Mouse (Mus musculus) kidney, embryonic 16.5 days (tissue): ENCODE results near the gene Ranbp2. TPM values are rescaled to one million over a fixed set of nuclear protein-coding genes. Genes with fewer than 3 reads are reported as not detected.

Experiments
- ATAC-seq: fragments of 200-750 bp; cut with Nextera tagmentation; 2 replicates; pipeline ENCODE4 v1.8.0; 2017; ENCODE audit warnings: moderate TSS enrichment; ENCODE audit not compliant: low FRiP score, low TSS enrichment
- H3K27ac ChIP-seq: fragments of 300-500 bp; sonication (generic); 2 replicates; pipeline ENCODE4 v1.5.1; 2014; ENCODE audit warnings: low read length
- H3K27me3 ChIP-seq: fragments of 300-500 bp; sonication (generic); 2 replicates; pipeline ENCODE4 v1.6.1; 2014; ENCODE audit warnings: low read length, control low read depth, mixed read lengths; ENCODE audit not compliant: insufficient read depth
- H3K36me3 ChIP-seq: fragments of 300-500 bp; sonication (generic); 2 replicates; pipeline ENCODE4 v1.6.1; 2014; ENCODE audit warnings: low read length, control low read depth, mixed read lengths; ENCODE audit not compliant: insufficient read depth
- H3K4me1 ChIP-seq: fragments of 300-500 bp; sonication (generic); 2 replicates; pipeline ENCODE4 v1.6.1; 2014; ENCODE audit warnings: low read length, control low read depth, mixed read lengths; ENCODE audit not compliant: insufficient read depth
- H3K4me2 ChIP-seq: fragments of 300-500 bp; sonication (generic); replicated peaks from 2 replicates; pipeline ENCODE4 v1.6.1; 2014; ENCODE audit warnings: low read depth, low read length
- H3K4me3 ChIP-seq: fragments of 300-500 bp; sonication (generic); 2 replicates; pipeline ENCODE4 v1.5.1; 2014; ENCODE audit warnings: mild to moderate bottlenecking, low read length
- H3K9ac ChIP-seq: fragments of 300-500 bp; sonication (generic); replicated peaks from 2 replicates; pipeline ENCODE4 v1.6.1; 2014; ENCODE audit warnings: low read length
- H3K9me3 ChIP-seq: fragments of 300-500 bp; sonication (generic); 2 replicates; pipeline ENCODE4 v1.6.1; 2016; ENCODE audit warnings: low read length, control low read depth
- WGBS: fragments of 180-500 bp; shearing (Covaris S2); extraction: QIAGEN DNeasy Blood & Tissue Kit; methylation state at CpG from one replicate; pipeline ENCODE4 v1.1.7; 2014; 5-methylcytosine and 5-hydroxymethylcytosine counted together
- polyA plus RNA-seq: library from polyadenylated mRNA; unstranded; fragments of >200 nt; fragmentation: Nextera tagmentation; extraction: Ambion mirVana; gene quantifications from 2 replicates; pipeline ENCODE4 v1.2.1, GENCODE M21; 2015

The Ranbp2 gene
- 20.0 and 20.7 TPM in 2 replicates for polyA plus RNA-seq

DNA sequence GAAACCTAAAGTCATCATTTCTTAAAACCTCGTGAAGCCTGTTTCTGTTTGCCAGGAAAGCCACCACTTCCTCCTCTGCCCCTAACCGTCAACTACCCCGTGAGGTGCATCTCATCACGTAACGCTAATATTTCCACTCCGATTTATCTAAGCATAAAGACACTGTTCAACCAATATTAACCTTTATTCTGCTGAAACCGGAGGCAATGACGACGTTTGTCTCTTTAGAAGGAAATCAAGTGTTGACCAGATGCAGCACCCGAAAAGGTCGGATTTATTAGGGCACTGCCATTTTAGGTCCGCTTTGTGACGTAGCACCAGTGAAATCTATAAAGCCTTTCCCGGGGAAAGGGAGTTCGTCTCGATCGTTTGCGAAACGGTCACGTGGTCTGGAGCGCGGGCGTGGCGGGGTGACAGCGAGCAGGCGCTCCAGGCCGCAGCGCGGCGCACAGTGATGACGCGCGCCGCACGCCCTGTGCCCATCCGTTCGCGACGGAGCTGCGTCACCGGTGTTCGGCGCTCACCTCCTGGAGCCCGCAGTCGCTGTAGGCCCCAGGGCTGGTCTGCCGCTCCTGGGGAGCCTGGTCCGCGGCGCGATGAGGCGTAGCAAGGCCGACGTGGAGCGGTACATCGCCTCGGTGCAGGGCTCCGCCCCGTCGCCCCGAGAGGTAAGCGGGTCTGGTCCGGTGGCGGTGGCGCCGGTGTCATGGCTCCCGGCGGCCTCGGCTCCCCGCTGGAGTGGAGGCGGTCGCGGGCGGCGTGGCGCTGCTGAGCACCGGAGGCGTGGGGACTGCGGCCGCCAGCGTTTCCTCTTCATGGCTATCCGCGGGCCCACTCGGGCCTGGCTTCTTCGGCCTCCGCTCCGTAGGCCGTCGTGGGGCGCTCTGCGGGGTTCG lies at the start of gene Ranbp2:
Ranbp2 (plus strand) TSS at position 537 of the 896 bp plus-strand sequence.
- H3K27ac ChIP-seq = peak within 1 kb of the TSS; percentile 95
- peak within 1 kb of the TSS; percentile 99 for H3K9ac ChIP-seq
- peak within 1 kb of the TSS; percentile 70 for H3K4me2 ChIP-seq
- H3K36me3 ChIP-seq = no peaks in the 10 kb centered on the region
- H3K27me3 ChIP-seq = no peaks in the 10 kb centered on the region
- WGBS = under 1% methylated on average over 86 of the region's 91 CpGs
- H3K4me3 ChIP-seq = peak within 1 kb of the TSS; percentile 99
- no peaks in the 10 kb centered on the region for H3K9me3 ChIP-seq
- H3K4me1 ChIP-seq = peaks cover 13% of the 10 kb centered on the region; the same call in 1 of the 2 replicates
- peak; percentile 99 for ATAC-seq

DNA sequence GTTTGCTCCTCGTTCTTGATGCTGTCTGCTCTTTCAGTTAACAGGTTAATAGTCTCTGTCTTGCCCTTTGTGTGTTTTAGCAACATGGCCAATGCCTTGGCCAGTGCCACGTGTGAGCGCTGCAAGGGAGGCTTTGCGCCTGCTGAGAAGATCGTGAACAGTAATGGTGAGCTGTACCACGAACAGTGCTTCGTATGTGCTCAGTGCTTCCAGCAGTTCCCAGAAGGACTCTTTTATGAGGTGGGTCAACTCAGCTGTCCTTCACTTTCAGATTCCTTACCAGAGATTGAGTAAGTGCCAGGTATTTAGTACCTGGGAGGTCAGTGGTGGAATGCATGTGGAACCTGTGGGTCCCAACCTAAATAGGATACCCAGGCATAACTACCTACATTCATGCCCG lies 47.8 kb upstream of the Ranbp2 start:
- H3K4me1 ChIP-seq = peaks cover 9% of the 10 kb centered on the region
- H3K27me3 ChIP-seq = no peaks in the 10 kb centered on the region
- H3K36me3 ChIP-seq = peaks cover 18% of the 10 kb centered on the region
- H3K4me2 ChIP-seq = no peak overlapping the region
- H3K9ac ChIP-seq = no peak overlapping the region
- H3K27ac ChIP-seq = no peak overlapping the region
- no peaks in the 10 kb centered on the region for H3K9me3 ChIP-seq
- no peak for ATAC-seq
- H3K4me3 ChIP-seq = no peak overlapping the region
- WGBS = 87% methylated on average over 8 of the region's 8 CpGs

DNA sequence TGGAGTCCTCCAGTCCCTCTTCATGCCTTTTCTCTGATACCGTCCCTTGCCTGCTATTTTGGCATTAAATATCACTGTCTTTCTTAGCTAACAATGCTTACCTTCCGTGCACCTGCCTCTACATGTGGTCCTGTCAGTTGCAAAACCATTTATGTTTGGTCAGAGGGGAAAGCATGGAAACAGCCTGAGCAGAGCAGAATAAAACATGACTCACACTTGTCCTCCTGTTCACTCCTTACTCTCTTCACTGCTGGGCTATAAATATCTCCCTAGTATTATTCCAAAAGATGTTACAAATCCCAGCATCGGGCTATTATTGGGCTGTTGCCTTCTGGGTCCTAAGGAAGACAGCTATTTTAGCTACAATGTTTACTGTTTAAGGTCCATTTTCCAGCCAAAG lies 44.9 kb upstream of the Ranbp2 start:
- Histone ChIP-seq H3K36me3 (peaks cover 29% of the 10 kb centered on the region), H3K4me1 (peaks cover 12% of the 10 kb centered on the region), H3K9ac (no peak overlapping the region), H3K9me3 (no peaks in the 10 kb centered on the region), H3K27ac (no peak overlapping the region), H3K4me3 (no peak overlapping the region), H3K4me2 (no peak overlapping the region), H3K27me3 (no peaks in the 10 kb centered on the region)
- no peak for ATAC-seq
- 77% methylated on average over 3 of the region's 3 CpGs for WGBS

DNA sequence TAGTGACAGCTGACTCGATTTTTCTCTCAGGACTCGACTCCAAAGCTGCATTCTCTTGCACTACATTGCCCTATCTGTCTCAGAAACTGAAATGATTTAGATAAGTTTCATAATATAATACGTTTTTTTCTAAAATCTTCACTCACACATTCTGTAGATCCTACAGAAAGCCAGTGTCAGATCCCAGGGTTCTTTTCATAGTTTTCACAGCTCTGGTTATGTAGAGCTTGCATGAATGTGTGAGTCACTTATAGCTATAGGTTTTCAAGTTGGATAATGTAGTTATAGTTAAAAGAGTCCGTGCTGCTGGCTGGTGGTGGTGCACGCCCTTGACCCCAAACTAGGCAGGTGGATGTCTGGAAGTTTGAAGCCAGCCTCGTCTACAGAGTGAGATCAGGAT lies 42.1 kb upstream of the Ranbp2 start:
- peak overlapping the region; percentile 91 for H3K27ac ChIP-seq
- H3K4me2 ChIP-seq = no peak overlapping the region
- 76% methylated on average over 6 of the region's 6 CpGs for whole genome bisulfite sequencing
- no peak overlapping the region for H3K4me3 ChIP-seq
- no peaks in the 10 kb centered on the region for H3K27me3 ChIP-seq
- no peaks in the 10 kb centered on the region for H3K9me3 ChIP-seq
- no peak overlapping the region for H3K9ac ChIP-seq
- H3K36me3 ChIP-seq = peaks cover 37% of the 10 kb centered on the region
- ATAC-seq = no peak
- peaks cover 12% of the 10 kb centered on the region for H3K4me1 ChIP-seq

DNA sequence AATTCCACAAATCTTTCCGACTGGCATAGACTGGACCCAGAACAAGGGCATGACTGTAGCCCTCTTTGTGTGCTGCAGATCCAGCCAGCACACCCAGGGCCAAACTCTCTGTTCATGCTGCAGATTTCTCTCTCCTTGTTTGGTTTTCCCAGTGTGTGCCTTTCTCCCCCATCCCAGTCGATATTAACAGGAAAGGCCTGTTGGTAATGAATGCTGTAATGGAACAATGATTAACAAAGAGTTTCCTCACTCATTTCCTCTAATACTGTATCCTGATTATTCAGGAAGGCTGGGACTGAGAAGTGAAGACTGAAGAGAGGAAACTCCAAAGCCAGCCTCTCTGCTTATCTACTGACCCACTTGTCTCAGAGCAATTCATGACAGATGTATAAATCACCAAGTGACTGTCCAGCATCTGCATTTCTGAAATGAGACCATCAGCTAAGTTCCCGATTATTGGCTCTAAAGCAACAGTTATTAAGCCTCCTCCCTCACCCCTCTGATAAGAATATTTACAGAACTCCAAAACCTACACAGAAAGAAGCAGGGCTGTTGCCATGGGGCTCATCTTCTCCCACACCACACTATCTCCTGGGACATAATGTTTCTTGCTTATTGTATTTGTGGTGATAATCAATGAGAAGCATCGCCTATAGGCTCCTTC lies 41.3 kb upstream of the Ranbp2 start:
- Histone ChIP-seq H3K4me2 (0 out of 2 replicates have a peak overlapping the region, but pooled peaks have one; percentile 12), H3K9me3 (no peaks in the 10 kb centered on the region), H3K36me3 (peaks cover 45% of the 10 kb centered on the region), H3K4me1 (peaks cover 12% of the 10 kb centered on the region), H3K27me3 (no peaks in the 10 kb centered on the region), H3K27ac (peak overlapping the region; percentile 91), H3K9ac (peak overlapping the region; percentile 41; the same call in 1 of the 2 replicates), H3K4me3 (no peak overlapping the region)
- 61% methylated on average over 4 of the region's 4 CpGs for WGBS
- ATAC-seq = peak; percentile 82

DNA sequence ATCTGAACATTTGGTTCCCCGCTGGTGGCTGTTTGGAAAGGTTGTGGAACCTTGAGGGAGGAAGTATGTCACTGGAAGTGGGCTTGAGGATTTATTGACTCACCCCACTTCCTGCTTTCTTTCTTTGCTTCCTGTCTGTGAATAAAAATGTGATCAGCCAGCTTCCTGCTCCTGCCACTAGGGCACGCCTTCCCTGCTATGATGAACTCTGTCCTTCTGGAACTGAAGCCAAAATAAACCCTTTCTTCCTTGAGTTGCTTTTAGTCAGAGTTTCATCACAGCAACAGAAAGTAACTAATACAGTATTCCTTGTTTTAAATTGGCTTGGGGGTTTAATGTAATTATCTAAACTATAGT lies 40.8 kb upstream of the Ranbp2 start:
- H3K4me2 ChIP-seq = 0 out of 2 replicates have a peak overlapping the region, but pooled peaks have one; percentile 12
- H3K4me1 ChIP-seq = peaks cover 12% of the 10 kb centered on the region
- WGBS = 65% methylated on average over 2 of the region's 2 CpGs
- ATAC-seq = peak; percentile 51; the same call in 1 of the 2 replicates
- peak overlapping the region; percentile 91 for H3K27ac ChIP-seq
- H3K36me3 ChIP-seq = peaks cover 47% of the 10 kb centered on the region
- no peaks in the 10 kb centered on the region for H3K9me3 ChIP-seq
- H3K4me3 ChIP-seq = no peak overlapping the region
- H3K27me3 ChIP-seq = no peaks in the 10 kb centered on the region
- H3K9ac ChIP-seq = no peak overlapping the region

DNA sequence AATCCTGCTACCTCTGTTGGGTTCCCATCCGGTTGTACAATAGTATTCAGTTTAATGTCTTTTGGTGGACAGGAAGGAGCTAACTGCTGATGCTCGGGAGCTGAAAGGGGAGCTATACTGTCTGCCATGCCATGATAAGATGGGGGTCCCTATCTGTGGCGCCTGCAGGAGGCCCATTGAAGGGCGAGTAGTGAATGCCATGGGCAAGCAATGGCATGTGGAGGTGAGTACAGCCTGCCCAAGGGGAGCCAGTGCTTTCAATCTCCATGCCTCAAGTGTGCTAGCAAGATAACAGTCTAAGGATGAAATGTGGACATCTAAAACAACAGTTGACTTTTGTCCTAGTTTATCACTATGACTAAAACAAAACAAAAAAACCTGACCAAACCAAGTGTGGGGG lies 34.4 kb upstream of the Ranbp2 start:
- no peak for ATAC-seq
- Histone ChIP-seq H3K27me3 (no peaks in the 10 kb centered on the region), H3K4me3 (no peak overlapping the region), H3K4me1 (no peaks in the 10 kb centered on the region), H3K4me2 (no peak overlapping the region), H3K36me3 (peaks cover 59% of the 10 kb centered on the region), H3K27ac (no peak overlapping the region), H3K9ac (no peak overlapping the region), H3K9me3 (no peaks in the 10 kb centered on the region)
- 89% methylated on average over 4 of the region's 4 CpGs for WGBS

DNA sequence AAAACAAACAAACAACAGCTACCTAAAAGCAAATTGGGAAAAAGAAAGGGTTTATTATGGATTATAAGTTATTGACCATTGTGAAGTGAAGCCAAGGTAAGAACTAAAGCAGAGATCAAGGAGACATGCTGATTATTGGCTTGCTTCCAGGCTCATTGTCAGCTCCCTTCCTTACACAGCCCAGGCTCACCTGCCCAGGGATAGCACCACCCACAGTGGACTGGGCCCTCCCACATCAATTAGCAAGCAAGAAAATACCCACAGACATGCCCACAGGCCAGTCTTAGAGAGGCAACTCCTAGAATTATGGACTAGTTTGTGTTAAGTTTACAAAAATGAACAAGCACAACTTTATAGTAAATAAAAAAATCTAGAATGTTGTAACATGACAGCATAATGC lies 33.9 kb upstream of the Ranbp2 start:
- no peak for ATAC-seq

DNA sequence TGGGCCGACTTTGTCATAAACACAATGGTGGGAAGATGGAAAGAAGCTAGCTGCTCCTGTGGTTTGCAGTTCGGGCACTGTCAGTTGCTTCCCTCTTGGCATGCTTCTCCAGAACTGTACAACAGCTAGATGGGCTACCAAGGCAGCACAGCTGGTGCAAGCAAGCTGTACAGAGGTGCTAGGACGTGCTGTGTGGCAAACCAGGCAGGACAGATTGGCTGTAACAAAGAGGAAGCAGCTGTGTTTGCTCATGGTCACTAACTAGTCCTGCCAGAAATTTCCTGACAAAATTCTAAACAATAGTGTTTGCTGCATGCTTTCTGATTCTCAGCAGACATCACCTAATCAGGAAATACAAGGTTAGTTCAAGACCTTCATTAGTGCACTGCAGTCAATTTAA lies 30.0 kb upstream of the Ranbp2 start:
- peaks cover 43% of the 10 kb centered on the region for H3K36me3 ChIP-seq
- no peak overlapping the region for H3K4me2 ChIP-seq
- H3K4me1 ChIP-seq = no peaks in the 10 kb centered on the region
- WGBS = 82% methylated on average over 3 of the region's 3 CpGs
- no peak overlapping the region for H3K4me3 ChIP-seq
- no peaks in the 10 kb centered on the region for H3K27me3 ChIP-seq
- no peak overlapping the region for H3K9ac ChIP-seq
- H3K9me3 ChIP-seq = no peaks in the 10 kb centered on the region
- ATAC-seq = no peak
- no peak overlapping the region for H3K27ac ChIP-seq

More for the DNA sequence above, 33.9 kb upstream of the Ranbp2 start:
- Histone ChIP-seq H3K9ac (no peak overlapping the region), H3K4me3 (no peak overlapping the region), H3K4me1 (no peaks in the 10 kb centered on the region), H3K27me3 (no peaks in the 10 kb centered on the region), H3K9me3 (no peaks in the 10 kb centered on the region), H3K27ac (no peak overlapping the region), H3K36me3 (peaks cover 63% of the 10 kb centered on the region), H3K4me2 (no peak overlapping the region)
